Mouse (Mus musculus) CD4-positive, CD25-positive, alpha-beta regulatory T cell, adult 2 months (primary cell): Measurements from ENCODE around the gene Itpr1.

Experiments
- DNase-seq: peaks from one replicate; pipeline ENCODE4 v3.0.0-alpha.2; 2012; ENCODE audit warnings: low read depth, low spot score

Gene Itpr1

GRCm38 (mm10) chr6:108507337-108507736, 294.4 kb downstream of the Itpr1 start:
- no peak for DNase-seq

DNA sequence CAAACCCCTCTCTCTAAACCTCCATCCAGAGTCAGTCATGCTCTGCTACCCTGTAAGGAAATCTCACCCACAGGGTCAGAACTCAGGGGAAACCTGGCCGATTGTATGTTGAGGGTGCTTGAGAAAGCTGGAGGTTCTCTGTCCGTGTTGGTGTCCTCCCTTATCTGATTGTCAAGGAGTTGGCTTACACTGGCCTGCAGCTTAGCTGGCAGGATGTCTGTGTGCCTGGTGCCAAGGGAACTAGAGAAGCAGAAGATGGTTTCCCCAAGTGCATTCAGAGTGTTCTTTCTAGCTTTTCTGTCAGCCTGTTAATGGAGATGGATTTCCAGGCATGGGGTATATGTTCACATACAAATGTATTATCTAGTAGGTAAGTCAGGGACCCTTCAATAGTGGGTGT, 296.4 kb downstream of the Itpr1 start:
- DNase-seq = no peak

DNA sequence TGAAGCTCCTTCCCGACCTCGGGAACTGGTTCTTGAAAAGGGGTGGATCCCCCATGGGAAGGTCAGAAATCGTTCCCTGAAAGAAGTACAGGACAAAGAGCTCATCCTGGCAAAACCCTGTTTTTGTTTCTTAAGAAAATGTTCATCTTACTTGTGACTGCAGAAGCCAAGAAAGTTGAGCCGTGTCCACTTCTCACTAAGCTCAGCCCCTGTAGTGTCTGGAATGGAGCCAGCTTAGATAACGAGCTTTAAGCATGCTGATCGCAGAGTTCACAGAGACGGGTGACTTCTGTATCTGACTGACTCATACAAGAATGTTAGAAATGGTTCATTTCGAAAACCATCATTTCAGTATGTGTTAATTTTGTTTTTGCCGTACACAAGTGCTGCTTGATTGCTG, 297.2 kb downstream of the Itpr1 start:
- DNase-seq = no peak

GRCm38 (mm10) chr6:108512097-108512496, 299.2 kb downstream of the Itpr1 start:
- DNase-seq = no peak

GRCm38 (mm10) chr6:108512994-108513393, 300.1 kb downstream of the Itpr1 start:
- DNase-seq = no peak

GRCm38 (mm10) chr6:108516248-108516647, 303.4 kb downstream of the Itpr1 start:
- DNase-seq = no peak

- DNase-seq = no peak
These were observed 304.5 kb downstream of the Itpr1 start for GRCm38 (mm10) chr6:108517241-108517981.

GRCm38 (mm10) chr6:108517986-108518385, 305.1 kb downstream of the Itpr1 start:
- no peak for DNase-seq

- no peak for DNase-seq
These were observed 305.7 kb downstream of the Itpr1 start for GRCm38 (mm10) chr6:108518552-108518951.

DNA sequence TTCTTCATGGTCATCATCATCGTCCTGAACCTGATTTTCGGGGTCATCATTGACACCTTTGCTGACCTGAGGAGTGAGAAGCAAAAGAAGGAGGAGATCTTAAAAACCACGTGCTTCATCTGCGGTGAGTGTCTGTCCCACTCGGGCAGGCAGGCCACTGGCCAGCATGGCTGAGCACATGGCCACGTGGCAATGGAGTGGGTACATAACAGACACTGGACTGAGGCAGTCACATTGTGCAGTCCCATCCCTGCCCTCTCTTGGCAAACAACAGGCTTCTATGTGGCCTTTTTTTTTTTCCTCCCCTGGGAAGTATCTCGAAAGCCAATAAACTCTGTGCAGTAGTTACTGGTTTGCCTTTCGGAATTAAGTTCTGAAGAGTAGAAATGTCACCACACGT, 306.4 kb downstream of the Itpr1 start:
- DNase-seq = no peak

DNA sequence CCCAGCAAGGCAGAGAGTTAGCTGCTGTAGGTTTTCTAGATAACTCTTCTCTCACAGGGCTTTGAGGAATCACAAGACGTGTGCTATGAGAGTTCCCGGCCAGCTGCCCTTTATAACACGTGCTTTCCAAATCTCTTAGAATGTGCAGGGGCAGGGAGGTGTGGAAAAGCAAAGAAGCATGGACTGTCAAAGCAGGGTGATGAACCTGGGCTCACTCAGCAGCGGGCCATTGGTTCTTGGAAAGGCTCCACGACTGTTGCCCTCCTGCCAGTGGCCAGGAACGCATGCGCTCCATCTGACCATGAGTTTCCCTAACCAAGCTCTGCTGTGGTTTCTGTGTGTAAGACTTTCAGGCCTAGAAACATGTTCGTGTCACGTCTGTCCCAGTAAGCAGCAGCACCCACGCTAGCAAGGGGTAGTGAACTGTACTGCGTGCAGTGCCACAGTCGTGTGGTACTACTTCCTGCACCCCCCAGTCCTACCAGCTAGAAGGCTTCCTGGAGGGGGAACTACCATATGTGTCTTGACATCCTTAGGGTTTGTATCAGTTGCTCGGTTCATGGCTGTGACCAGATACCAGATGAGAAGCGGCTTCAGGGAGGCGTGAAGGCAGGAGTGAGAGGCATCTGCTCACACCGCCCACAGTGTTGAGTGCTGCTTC, 311.2 kb downstream of the Itpr1 start:
- peak; percentile 55 for DNase-seq

- DNase-seq = no peak
These were observed 311.7 kb downstream of the Itpr1 start for GRCm38 (mm10) chr6:108524617-108525010.

GRCm38 (mm10) chr6:108527560-108527959, 314.7 kb downstream of the Itpr1 start:
- DNase-seq = no peak

DNA sequence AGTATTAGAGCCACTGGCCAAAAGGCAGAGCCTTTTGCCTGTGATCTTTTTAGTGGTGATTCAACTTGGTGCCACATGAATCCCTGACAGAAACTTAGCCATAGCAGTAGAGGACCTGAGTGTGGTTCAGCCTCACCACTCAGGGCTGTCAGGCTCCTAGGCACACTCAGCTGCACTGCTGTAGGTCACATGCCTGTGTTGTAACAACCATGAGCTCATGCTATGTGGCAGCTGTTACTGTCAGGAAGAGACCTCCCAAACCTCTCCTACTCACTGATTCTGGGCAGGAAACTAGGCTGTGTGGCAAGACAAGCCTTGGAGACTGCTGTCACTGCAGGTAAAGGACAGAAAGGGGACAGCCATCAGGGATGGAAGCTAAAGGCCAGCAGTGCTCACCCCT, 315.1 kb downstream of the Itpr1 start:
- no peak for DNase-seq

DNA sequence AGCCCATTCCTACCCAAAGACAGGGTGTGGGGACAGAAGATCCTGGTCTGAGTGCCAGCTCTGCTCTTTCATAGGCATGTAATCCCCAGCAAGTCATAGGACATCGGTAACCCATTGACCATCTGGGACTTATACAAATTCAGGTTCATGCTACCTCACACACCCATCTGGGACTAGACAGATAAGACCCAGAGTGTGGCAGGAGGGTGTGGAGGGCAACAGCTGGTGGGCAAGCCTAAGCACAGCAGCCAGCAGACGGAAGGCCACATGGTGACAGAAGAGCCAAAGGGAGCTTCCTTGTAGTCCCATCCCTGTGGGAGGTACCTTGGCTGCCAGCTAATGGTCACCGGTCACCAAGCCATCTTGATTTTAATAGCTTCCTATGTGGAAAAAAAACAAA, 316.3 kb downstream of the Itpr1 start:
- DNase-seq = no peak

- no peak for DNase-seq
These were observed 318.0 kb downstream of the Itpr1 start for GRCm38 (mm10) chr6:108530781-108531323.

DNA sequence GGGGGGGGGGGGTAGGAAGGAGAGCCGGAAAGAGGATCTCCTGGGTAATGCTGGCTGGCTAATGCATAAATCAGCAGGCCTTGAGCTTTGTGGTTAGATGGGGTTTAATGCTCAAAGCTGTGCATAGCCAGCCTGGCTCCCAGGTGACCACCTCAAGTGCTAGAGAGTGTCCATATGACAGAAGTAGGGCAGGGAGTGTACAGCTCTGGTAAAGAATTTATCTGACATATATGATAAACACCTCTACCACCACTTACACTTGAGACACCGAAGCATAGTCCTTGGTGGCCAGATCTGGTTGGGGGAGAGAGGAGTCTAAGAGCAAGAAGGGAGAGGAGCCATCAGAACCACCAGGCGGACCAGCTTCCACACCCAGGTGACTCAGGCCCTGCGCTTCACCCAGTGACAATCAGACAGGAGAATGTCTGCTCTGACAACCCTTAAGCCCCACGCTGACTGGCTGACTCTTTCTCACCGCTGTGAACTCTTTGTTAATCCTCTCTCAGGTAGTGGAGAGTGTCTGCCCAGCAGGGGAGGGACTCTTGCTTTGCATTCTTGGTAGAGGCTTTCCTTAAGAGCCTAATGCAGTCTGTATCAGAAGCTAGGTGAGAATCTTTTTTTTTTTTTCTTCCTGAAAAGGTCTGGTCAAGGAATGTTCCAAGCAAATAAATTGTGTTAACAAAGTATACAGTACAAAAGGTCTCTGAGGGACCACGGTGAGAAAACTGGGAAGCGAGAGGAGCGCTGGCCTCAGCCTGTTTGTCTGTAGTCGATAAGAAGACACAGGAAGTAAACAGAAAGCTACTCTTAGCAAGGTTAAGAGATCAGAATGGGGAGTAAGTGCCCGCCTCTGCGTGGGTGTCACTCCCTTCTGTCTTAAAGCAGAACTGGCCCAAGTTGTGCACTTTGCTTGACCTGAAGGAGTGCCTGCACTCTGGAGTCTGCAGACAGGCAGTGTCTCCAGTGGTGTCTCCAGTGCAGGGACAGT, 318.7 kb downstream of the Itpr1 start:
- DNase-seq = peak; percentile 64

- DNase-seq = no peak
These were observed 319.7 kb downstream of the Itpr1 start for GRCm38 (mm10) chr6:108532486-108533179.

DNA sequence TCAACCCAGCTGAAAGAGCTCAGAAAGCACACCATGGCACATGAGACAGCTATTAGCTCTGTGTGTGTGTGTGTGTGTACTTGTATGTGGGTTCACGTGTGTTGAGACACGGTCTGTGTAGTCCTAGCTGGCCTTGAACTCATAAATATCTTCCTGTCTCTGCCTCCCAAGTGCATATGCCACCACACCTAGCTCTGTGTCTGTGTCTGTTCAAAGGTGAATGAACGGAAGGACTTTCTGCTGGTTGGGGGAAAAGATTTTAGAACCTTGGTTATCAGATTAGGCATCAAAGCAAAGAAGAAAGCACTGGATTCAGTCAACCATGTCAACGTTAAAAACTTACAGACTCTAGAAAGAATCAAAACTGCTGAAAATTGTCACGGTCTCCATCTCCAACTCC, 321.2 kb downstream of the Itpr1 start:
- DNase-seq = peak; percentile 47

GRCm38 (mm10) chr6:108534596-108534995, 321.7 kb downstream of the Itpr1 start:
- DNase-seq = no peak

DNA sequence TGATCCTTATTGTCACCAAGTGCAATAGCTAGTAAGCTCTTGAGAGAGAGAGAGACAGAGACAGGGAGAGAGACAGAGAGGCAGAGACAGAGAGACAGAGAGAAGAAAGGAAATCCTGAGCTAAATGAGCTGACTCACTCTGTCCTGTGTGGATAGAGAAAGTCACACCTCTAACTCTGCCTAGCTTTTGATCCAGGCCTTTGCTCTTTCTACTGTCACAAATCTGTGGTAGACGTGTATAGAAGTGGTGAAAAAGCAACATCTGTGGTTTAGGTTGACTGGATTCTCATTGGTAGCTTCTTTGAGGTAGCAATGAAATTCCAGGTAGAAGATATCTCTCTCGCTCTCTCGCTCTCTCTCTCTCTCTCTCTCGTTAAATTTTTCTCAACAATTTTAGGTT, 322.4 kb downstream of the Itpr1 start:
- DNase-seq = no peak
